Mouse (Mus musculus): ENCODE data around the gene Prdm16.

The Prdm16 gene

DNA sequence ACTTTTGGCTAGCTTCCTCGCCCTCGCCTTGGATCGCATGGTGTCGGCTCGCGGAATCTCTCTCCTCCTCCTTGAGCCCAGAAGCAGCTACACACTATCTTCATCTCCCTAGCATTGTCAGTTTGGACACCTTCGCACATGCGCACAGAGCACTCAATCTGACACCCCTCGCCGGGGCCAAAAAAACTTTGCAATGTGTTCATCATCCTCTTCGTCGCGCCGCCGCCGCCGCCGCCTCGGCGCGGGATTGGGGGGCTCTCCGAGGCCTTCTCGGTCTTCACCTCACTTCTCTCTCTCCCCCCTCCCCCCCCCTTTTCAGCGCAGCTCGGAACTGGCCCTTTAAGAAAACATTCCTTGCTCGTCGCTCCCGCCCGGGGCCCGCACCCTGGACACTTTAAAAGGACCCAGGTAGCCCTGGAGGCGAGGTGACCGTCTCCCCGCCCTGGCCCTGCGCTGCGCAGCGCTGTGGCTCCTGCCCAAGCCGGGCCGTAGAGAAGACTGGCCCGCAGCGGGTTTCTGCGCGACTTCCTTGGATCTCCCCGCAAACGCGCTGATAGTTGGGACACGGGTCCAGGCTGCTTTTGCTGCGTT is at the start of gene Prdm16:
Prdm16 (minus strand) TSS at position 153 of the 591 bp plus-strand sequence.
- DNase-seq (ENCODE audit: low spot score in 2 of 2): no peak

- no peak for DNase-seq (ENCODE audit: low spot score in 2 of 2)
Observed at GRCm38 (mm10) chr4:154683068-154683752, 46.5 kb upstream of the Prdm16 start.

- no peak for DNase-seq (ENCODE audit: low spot score in 2 of 2)
Observed at GRCm38 (mm10) chr4:154682311-154682710, 45.6 kb upstream of the Prdm16 start.

DNA sequence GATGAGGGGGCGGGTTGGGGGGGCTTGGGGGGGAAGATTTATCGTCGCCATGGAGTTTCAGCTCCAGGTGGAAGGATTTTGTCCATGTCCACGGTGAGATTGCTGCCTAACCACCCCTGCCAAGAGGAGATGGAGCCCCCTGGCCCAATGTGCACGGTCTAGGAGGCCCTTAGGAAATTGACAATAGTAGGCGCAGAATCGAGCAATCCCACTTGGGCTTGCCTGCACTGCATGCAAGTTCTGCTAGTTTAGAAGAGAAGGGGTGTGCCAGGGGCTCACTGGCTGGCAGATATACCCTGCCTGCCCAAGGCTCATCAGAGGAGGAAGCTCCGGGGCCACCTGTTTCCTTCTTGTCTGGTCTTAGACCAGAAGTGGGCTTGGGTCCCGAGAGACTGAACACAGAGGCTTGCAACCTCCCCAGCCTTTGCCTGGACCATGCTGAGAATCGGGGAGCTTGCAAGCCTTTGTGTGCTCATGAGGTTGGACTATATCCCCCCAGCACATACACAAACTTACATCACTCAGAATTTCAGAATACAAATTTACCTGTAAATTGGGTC is 38.8 kb upstream of the Prdm16 start:
- DNase-seq (ENCODE audit: low spot score in 2 of 2): no peak

GRCm38 (mm10) chr4:154674966-154675365 is 38.3 kb upstream of the Prdm16 start:
- DNase-seq (ENCODE audit: low spot score in 2 of 2): no peak

- peak; percentile 26 to 42 for DNase-seq (ENCODE audit: low spot score in 2 of 2)
Observed at GRCm38 (mm10) chr4:154674541-154674940, 37.9 kb upstream of the Prdm16 start.

DNA sequence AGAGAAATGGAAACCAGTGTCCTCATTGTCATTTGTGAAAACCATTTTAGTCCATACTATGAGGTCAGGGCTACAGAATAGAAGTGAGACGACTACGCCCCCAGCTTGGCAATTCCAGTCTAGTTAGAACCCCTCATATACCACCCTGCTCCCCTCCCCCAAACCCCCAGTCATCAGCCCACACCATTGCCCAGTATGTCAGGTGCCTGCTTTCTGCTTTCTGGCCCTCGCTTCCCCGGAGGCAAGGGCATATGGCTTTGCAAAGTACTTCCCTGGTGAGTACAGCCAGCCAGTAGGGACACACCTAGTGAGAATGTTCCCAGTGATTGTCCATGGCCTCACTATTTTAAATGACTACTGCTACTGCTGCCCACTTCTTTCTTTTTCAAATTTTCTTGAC is 37.3 kb upstream of the Prdm16 start:
- no peak for DNase-seq (ENCODE audit: low spot score in 2 of 2)

DNA sequence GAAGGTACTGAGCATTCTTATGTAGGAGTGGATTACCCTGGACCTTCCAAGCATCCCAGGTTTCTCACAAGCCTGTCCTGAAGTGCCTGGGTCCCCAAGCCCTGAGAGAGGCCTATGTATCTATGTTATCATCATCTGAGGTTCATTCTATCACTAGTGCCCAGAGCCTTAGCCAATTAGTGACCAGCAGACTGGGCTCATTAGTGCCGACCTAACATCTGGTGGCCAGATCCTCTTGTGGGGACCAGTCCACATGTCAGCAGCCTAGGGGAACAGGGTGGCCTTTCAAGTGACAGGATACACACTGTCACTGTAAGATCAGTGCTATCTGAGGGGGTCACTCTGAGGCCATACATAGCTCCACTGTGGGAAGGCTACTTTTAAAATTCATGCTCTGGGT is 35.4 kb upstream of the Prdm16 start:
- DNase-seq (ENCODE audit: low spot score in 2 of 2): no peak

DNA sequence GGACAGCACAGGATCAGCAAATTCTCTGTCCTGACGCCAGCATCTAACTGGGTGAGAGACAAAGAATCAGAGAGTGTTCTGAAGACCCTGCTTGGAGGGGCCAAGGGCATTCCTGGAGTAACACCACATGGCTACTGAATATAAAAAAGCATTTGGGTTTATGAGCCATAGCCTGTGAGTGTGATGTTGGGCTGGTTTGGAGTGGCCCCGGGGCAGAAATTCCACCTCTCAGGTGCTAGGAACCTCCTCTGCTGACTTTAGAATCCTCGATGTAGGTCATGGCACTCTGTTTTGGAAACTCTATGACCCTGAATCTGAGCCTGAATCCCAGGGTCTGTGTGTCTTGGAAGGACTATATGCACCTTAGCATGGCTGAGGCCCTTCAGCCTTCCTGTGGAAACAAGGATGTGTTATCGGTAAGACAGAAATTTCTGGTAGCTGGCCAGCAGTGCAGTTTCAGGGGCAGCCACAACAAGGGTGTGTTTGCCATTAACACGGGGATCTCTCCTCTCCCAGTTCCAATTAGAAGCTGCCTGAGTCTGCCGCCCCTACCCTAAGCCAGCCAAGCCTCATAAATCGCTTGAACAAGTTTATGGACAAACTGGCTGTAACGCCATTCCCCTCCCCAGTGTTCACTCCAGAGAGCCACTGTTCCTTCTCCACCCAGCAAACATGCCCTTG is 34.7 kb upstream of the Prdm16 start:
- DNase-seq (ENCODE audit: low spot score in 2 of 2): no peak

- no peak for DNase-seq (ENCODE audit: low spot score in 2 of 2)
Observed at GRCm38 (mm10) chr4:154667767-154668166, 31.1 kb upstream of the Prdm16 start, which contains the start of gene Actrt2. Actrt2 (minus strand) TSS chr4:154667867.

GRCm38 (mm10) chr4:154662681-154663215 is 26.1 kb upstream of the Prdm16 start:
- DNase-seq (ENCODE audit: low spot score in 2 of 2): no peak

- no peak for DNase-seq (ENCODE audit: low spot score in 2 of 2)
Observed at GRCm38 (mm10) chr4:154661256-154661655, 24.6 kb upstream of the Prdm16 start.

DNA sequence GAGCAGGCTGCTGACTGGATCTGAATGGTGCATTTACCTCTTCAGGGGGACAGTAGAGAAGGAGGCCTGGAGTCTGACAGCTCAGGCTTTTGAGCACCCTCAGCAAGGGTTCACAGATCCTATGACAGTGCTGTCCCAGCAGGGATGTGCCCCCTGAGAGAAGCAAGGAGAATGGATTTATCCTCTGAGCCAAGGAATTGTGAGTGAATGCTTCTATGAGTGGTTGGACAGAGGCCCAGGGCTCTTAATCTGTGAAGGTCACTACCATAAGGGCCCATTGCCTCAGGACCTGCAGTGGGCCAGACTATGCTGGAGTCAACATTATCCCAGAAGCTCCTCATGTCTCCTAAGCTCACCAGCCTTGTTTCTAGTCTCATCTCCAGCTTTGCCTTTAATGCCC is 23.4 kb upstream of the Prdm16 start:
- DNase-seq (ENCODE audit: low spot score in 2 of 2): no peak

DNA sequence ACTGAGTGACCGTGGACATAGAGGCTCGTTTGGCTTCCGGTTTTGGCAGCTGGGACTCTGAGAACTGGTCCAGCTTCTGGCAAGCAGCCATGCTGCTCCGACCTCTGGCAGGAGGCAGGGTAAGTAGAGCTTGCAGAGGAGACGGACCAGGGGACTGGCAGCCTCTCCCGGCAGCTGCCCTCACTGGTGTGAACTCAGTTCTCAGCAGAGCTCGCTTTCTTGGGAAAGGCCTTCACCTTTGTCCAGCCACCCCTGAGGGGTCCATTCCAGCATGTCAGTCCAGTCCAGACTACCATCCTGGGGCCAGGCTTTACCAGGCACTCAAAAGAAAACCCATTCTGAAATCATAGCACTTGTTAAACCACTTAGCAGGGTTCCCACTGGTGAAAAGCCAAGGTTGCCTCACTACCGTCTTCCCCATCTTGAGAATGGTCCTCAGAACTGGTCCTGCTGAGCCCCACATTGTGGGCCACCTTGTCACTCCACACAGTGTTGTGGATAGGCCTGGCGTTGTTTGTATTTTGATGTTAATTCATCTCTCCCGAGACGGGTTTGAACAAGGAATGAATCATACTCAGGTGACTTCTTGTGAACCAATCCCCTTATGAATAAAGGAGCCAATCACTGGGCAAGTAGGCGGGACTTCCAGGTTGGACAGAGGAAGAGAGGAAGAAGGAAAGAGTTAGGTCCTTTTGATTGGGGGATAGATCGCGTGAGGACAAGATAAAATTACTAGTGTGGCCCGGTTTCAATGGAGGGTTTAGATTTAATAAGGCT is 18.6 kb upstream of the Prdm16 start:
- DNase-seq (ENCODE audit: low spot score in 2 of 2): no peak

DNA sequence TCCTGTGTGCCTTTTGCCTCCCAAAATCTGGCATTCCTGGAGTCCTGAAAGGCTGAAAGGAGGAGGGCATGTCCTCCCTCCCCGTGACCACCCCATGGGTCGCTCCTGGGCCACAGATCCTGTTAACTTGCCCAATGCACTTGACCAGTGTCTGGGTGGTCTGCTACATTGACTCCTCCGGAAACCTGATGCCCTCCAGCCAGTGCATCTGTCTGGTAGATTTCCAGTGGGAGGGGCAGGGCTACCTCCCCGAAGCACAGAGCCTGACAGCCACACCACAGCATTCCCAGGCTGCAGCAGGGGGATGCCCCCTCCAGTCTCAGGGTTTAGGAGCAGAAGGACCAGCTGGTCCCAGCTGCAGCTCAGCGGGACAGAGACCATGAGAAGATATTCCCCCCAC is 15.8 kb upstream of the Prdm16 start:
- DNase-seq (ENCODE audit: low spot score in 2 of 2): no peak

DNA sequence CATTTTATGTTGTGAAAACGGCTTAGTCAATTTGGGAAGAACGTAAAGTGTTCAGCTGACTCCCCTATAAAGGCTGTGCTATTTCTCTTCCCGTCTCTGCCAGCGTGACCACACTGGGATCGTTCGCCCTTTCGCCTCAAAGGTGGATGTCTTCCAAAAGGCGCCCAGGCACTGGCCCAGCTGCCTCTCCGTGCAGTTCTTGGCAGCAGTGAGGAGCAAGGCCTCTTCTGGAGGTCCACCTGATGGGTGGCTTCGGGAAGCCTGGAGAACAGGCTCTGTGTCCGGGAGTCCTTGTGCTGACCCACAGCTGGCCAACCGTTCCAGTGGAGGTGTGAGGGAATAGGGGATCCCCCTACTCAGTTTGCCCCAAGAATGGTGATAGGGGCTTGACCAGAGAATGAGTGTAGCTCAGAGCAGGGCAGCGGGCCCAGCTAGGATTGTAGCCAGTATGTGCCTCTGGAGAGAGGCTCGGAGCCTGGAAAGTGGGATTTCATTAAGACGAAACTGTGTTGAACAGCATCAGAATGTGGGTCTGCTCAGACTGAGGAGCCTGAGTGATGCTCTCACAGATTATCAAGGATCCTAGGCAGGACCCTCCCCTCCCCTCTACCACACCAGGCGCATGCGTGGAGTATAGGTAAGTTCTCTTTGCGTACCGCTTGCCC is 12.5 kb upstream of the Prdm16 start:
- no peak for DNase-seq (ENCODE audit: low spot score in 2 of 2)

DNA sequence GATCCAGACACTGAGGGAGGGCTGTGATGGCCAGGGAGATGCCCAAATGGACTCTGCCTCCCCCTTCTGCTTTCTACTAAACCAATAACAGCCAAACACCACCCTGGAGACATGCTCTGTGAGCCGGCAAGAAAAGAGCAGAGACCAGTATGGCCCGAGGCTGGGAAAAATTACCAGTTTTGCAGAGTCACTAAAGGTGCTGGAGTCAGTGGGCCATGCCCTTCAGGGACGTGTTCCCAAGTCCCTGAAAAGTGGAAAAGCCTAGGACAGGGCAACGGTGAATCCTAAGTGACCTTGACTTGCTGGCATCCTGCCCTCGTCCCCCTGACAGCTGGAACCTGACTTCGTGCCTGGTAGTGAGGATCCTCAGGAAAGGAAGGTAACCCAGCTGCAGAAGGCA is 5.8 kb upstream of the Prdm16 start:
- no peak for DNase-seq (ENCODE audit: low spot score in 2 of 2)

- no peak for DNase-seq (ENCODE audit: low spot score in 2 of 2)
Observed at GRCm38 (mm10) chr4:154641296-154642110, 4.8 kb upstream of the Prdm16 start.

DNA sequence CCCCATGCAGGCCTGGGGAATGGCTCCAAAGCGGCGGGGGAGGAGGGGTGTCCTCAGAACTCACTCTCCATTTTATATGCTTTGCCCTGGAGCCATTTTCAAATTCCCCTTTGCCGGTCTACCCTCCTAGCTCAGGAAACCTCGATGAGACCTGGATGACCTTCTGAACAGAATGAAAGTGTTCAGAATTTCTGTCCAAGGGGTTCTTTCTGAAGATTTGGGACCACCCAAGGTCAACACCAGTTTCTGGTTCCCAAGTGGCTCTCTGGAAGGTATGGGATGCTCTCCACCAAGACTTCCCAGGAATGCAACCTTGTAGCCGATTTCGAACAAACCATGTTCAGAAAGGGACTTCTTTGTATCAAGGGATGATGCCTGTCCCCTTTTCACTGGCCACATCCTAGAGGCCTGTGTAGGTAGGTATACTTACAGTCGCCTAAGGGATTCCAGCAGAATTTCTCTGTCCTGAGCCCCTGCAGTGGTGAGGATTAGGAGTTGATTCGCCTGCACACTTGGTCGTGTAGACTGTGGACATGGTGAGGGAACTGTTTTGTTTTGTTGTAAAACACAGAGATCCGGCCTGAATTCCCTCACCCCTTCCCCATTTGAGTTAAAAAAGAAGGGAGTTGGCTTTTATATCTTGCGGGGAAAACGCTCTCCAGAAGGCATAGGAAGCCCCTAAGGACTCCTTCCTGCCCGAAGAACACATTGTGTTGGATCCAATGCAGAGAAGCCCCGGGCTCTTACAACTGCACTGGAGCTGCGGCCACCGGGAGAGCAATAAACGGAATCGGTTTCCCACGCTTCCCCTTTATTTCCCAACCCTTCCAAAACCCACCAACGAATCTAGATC is 4.0 kb upstream of the Prdm16 start:
- DNase-seq (ENCODE audit: low spot score in 2 of 2): no peak
